Mouse (Mus musculus): Measurements from ENCODE around the gene Vtcn1. TPM values are rescaled to one million over a fixed set of nuclear protein-coding genes. Genes with fewer than 3 reads are reported as not detected.
"Not testable (repeated sequence)": the region's sequence is repeated elsewhere in the genome, so short reads cannot be mapped to it uniquely, and the experiment has no call there.

Vtcn1 gene
- polyA plus RNA-seq, 1 experiment from 2014 or later = 0.08 TPM

- H3K4me1 ChIP-seq (replicated peaks; ENCODE audit: control insufficient read depth, insufficient read depth, low read length) = no peaks in the 10 kb centered on the region
- H3K27ac ChIP-seq (ENCODE audit: low read depth, low read length) = no peak overlapping the region
- 78% methylated on average over 2 of the region's 2 CpGs for WGBS
- no peaks in the 10 kb centered on the region for H3K9me3 ChIP-seq (ENCODE audit: control insufficient read depth)
- no peak overlapping the region for H3K4me3 ChIP-seq (ENCODE audit: low read depth, low read length)
- H3K27me3 ChIP-seq (replicated peaks; ENCODE audit: control insufficient read depth, insufficient read depth, low read length) = no peaks in the 10 kb centered on the region
- H3K9ac ChIP-seq (ENCODE audit: low read depth, low read length) = no peak overlapping the region
- H3K4me2 ChIP-seq (replicated peaks; ENCODE audit: low read depth) = no peak overlapping the region
- ATAC-seq = no peak
- H3K36me3 ChIP-seq (ENCODE audit: control insufficient read depth, insufficient read depth) = no peaks in the 10 kb centered on the region
- TF ChIP-seq CTCF (IDR thresholded peaks at IDR 0.05; ENCODE audit: low read depth) = no peak
Measured at GRCm38 (mm10) chr3:100811836-100812235, 13.4 kb upstream of the Vtcn1 start.

- H3K36me3 ChIP-seq (ENCODE audit: control insufficient read depth, insufficient read depth); H3K9me3 ChIP-seq (ENCODE audit: control insufficient read depth); H3K27me3 ChIP-seq (replicated peaks; ENCODE audit: control insufficient read depth, insufficient read depth, low read length); H3K4me3 ChIP-seq (ENCODE audit: low read depth, low read length); ATAC-seq; H3K9ac ChIP-seq (ENCODE audit: low read depth, low read length); H3K27ac ChIP-seq (ENCODE audit: low read depth, low read length); H3K4me2 ChIP-seq (replicated peaks; ENCODE audit: low read depth); H3K4me1 ChIP-seq (replicated peaks; ENCODE audit: control insufficient read depth, insufficient read depth, low read length): not testable (repeated sequence)
- WGBS = 29% methylated on average over 1 of the region's 1 CpGs
Measured at GRCm38 (mm10) chr3:100815490-100815889, 9.8 kb upstream of the Vtcn1 start.

- no peak overlapping the region for H3K9ac ChIP-seq (ENCODE audit: low read depth, low read length)
- no peaks in the 10 kb centered on the region for H3K27me3 ChIP-seq (replicated peaks; ENCODE audit: control insufficient read depth, insufficient read depth, low read length)
- no peak for ATAC-seq
- H3K9me3 ChIP-seq (ENCODE audit: control insufficient read depth) = no peaks in the 10 kb centered on the region
- no peak overlapping the region for H3K27ac ChIP-seq (ENCODE audit: low read depth, low read length)
- TF ChIP-seq CTCF (IDR thresholded peaks at IDR 0.05; ENCODE audit: low read depth) = no peak
- WGBS = 61% methylated on average over 4 of the region's 4 CpGs
- no peaks in the 10 kb centered on the region for H3K36me3 ChIP-seq (ENCODE audit: control insufficient read depth, insufficient read depth)
- H3K4me2 ChIP-seq (replicated peaks; ENCODE audit: low read depth) = no peak overlapping the region
- H3K4me3 ChIP-seq (ENCODE audit: low read depth, low read length) = no peak overlapping the region
- no peaks in the 10 kb centered on the region for H3K4me1 ChIP-seq (replicated peaks; ENCODE audit: control insufficient read depth, insufficient read depth, low read length)
Measured at GRCm38 (mm10) chr3:100818709-100819108, 6.5 kb upstream of the Vtcn1 start.

GRCm38 (mm10) chr3:100819571-100819970 lies 5.7 kb upstream of the Vtcn1 start:
- 95% methylated on average over 5 of the region's 5 CpGs for WGBS
- no peak overlapping the region for H3K4me3 ChIP-seq (ENCODE audit: low read depth, low read length)
- H3K27me3 ChIP-seq (replicated peaks; ENCODE audit: control insufficient read depth, insufficient read depth, low read length) = no peaks in the 10 kb centered on the region
- H3K27ac ChIP-seq (ENCODE audit: low read depth, low read length) = no peak overlapping the region
- no peaks in the 10 kb centered on the region for H3K36me3 ChIP-seq (ENCODE audit: control insufficient read depth, insufficient read depth)
- no peak for TF ChIP-seq CTCF (IDR thresholded peaks at IDR 0.05; ENCODE audit: low read depth)
- H3K9ac ChIP-seq (ENCODE audit: low read depth, low read length) = no peak overlapping the region
- H3K9me3 ChIP-seq (ENCODE audit: control insufficient read depth) = no peaks in the 10 kb centered on the region
- H3K4me2 ChIP-seq (replicated peaks; ENCODE audit: low read depth) = no peak overlapping the region
- H3K4me1 ChIP-seq (replicated peaks; ENCODE audit: control insufficient read depth, insufficient read depth, low read length) = no peaks in the 10 kb centered on the region
- ATAC-seq = no peak

- WGBS = 37% methylated on average over 2 of the region's 2 CpGs
- ATAC-seq = peak; percentile 34; the same call in 1 of the 2 replicates
- Histone ChIP-seq H3K27me3 (replicated peaks; ENCODE audit: control insufficient read depth, insufficient read depth, low read length) (no peaks in the 10 kb centered on the region), H3K27ac (ENCODE audit: low read depth, low read length) (no peak overlapping the region), H3K9ac (ENCODE audit: low read depth, low read length) (no peak overlapping the region), H3K9me3 (ENCODE audit: control insufficient read depth) (no peaks in the 10 kb centered on the region), H3K36me3 (ENCODE audit: control insufficient read depth, insufficient read depth) (no peaks in the 10 kb centered on the region), H3K4me2 (replicated peaks; ENCODE audit: low read depth) (no peak overlapping the region), H3K4me1 (replicated peaks; ENCODE audit: control insufficient read depth, insufficient read depth, low read length) (no peaks in the 10 kb centered on the region), H3K4me3 (ENCODE audit: low read depth, low read length) (no peak overlapping the region)
- TF ChIP-seq CTCF (IDR thresholded peaks at IDR 0.05; ENCODE audit: low read depth) = no peak
Measured at GRCm38 (mm10) chr3:100820852-100821251, 4.4 kb upstream of the Vtcn1 start.

- Histone ChIP-seq H3K36me3 (ENCODE audit: control insufficient read depth, insufficient read depth) (no peaks in the 10 kb centered on the region), H3K4me1 (replicated peaks; ENCODE audit: control insufficient read depth, insufficient read depth, low read length) (no peaks in the 10 kb centered on the region), H3K27ac (ENCODE audit: low read depth, low read length) (no peak overlapping the region), H3K4me2 (replicated peaks; ENCODE audit: low read depth) (no peak overlapping the region), H3K9me3 (ENCODE audit: control insufficient read depth) (no peaks in the 10 kb centered on the region), H3K27me3 (replicated peaks; ENCODE audit: control insufficient read depth, insufficient read depth, low read length) (no peaks in the 10 kb centered on the region), H3K4me3 (ENCODE audit: low read depth, low read length) (no peak overlapping the region), H3K9ac (ENCODE audit: low read depth, low read length) (no peak overlapping the region)
- no peak for ATAC-seq
- TF ChIP-seq CTCF (IDR thresholded peaks at IDR 0.05; ENCODE audit: low read depth) = peak; percentile 69
- 50% methylated on average over 2 of the region's 2 CpGs for WGBS
Measured at GRCm38 (mm10) chr3:100821276-100821675, 4.0 kb upstream of the Vtcn1 start.

- Histone ChIP-seq H3K36me3 (ENCODE audit: control insufficient read depth, insufficient read depth) (no peaks in the 10 kb centered on the region), H3K27ac (ENCODE audit: low read depth, low read length) (no peak overlapping the region), H3K4me3 (ENCODE audit: low read depth, low read length) (no peak overlapping the region), H3K9ac (ENCODE audit: low read depth, low read length) (no peak overlapping the region), H3K9me3 (ENCODE audit: control insufficient read depth) (no peaks in the 10 kb centered on the region), H3K4me1 (replicated peaks; ENCODE audit: control insufficient read depth, insufficient read depth, low read length) (no peaks in the 10 kb centered on the region), H3K4me2 (replicated peaks; ENCODE audit: low read depth) (no peak overlapping the region), H3K27me3 (replicated peaks; ENCODE audit: control insufficient read depth, insufficient read depth, low read length) (no peaks in the 10 kb centered on the region)
- 40% methylated on average over 3 of the region's 3 CpGs for WGBS
- TF ChIP-seq CTCF (IDR thresholded peaks at IDR 0.05; ENCODE audit: low read depth) = no peak
- no peak for ATAC-seq
Measured at GRCm38 (mm10) chr3:100843784-100844183, 18.5 kb downstream of the Vtcn1 start.
